In the genomic region with DNA sequence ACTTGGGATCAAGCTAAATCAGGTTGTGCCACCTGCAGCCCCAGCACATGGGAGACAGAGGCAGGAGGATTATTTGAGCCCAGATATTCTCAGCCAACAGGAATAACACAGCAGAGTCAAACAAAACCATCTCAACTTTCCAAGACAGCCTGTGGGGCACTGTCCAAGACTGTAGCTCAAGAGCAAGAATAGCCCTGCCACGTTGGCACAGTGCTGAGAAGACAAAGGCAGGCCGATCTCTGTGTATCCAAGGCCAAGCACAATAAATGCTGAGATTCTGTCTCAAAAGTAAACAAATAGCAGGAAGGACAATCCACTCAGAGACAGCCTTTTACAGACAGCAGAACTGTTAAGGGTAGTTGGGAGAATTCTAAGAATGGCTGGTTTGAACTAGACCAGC, we compare ENCODE assay signal across 10 mouse cellular contexts. TPM values are rescaled to one million over a fixed set of nuclear protein-coding genes. Genes with fewer than 3 reads are reported as not detected.
DNase-seq lines count a peak whose midpoint lies in the region; ATAC-seq and TF ChIP-seq lines count a peak whose summit lies in the region.
"Had no signal": no experiment of that assay in that cellular context is flagged by ENCODE, and none has a peak within 500 bp of the region (broad histone marks: within the 10 kb centered on the region; RNA-seq: fewer than 3 reads in every experiment).

No protein-coding gene starts in this region.

- no peak overlapping the region for H3K4me3 ChIP-seq in heart, embryonic 10.5 days
- H3K4me3 ChIP-seq in lung, embryonic 15.5 days, result no peak overlapping the region
- H3K4me3 ChIP-seq in lung, adult 2 months (replicated peaks; ENCODE audit: extremely low read depth, low read depth, low read length), result no peak overlapping the region
- H3K4me3 ChIP-seq in hindbrain, embryonic 12.5 days, result no peak overlapping the region
- H3K4me3 ChIP-seq in neural tube, embryonic 15.5 days (replicated peaks), result no peak overlapping the region

- no peak overlapping the region for H3K9ac ChIP-seq in lung, embryonic 15.5 days
- no peak overlapping the region for H3K9ac ChIP-seq in hindbrain, embryonic 12.5 days
- no peak overlapping the region for H3K9ac ChIP-seq in neural tube, embryonic 15.5 days (replicated peaks)

- peaks cover 26% of the 10 kb centered on the region for H3K4me1 ChIP-seq in heart, embryonic 10.5 days
- peaks cover 37% of the 10 kb centered on the region for H3K4me1 ChIP-seq in lung, embryonic 15.5 days
- peaks cover 24% of the 10 kb centered on the region for H3K4me1 ChIP-seq in lung, adult 2 months (ENCODE audit: control insufficient read depth, insufficient read depth, low read length)
- H3K4me1 ChIP-seq in hindbrain, embryonic 12.5 days, result peaks cover 39% of the 10 kb centered on the region
- peaks cover 26% of the 10 kb centered on the region for H3K4me1 ChIP-seq in neural tube, embryonic 15.5 days

- H3K36me3 ChIP-seq in heart, embryonic 10.5 days, result peaks cover 7% of the 10 kb centered on the region; the same call in 1 of the 2 replicates
- no peaks in the 10 kb centered on the region for H3K36me3 ChIP-seq in lung, embryonic 15.5 days
- no peaks in the 10 kb centered on the region; the same call in 1 of the 2 replicates for H3K36me3 ChIP-seq in hindbrain, embryonic 12.5 days
- H3K36me3 ChIP-seq in neural tube, embryonic 15.5 days, result no peaks in the 10 kb centered on the region

- ATAC-seq in lung, embryonic 15.5 days (ENCODE audit: borderline replicate concordance, extremely low read depth, low FRiP score, low TSS enrichment), result no peak
- no peak for ATAC-seq in hindbrain, embryonic 12.5 days (ENCODE audit: low FRiP score)
- ATAC-seq in neural tube, embryonic 15.5 days (ENCODE audit: low FRiP score), result no peak

- no peak for TF ChIP-seq CTCF in lung, adult 2 months (IDR thresholded peaks at IDR 0.05; ENCODE audit: insufficient read depth, low read length)

- 0 out of 2 replicates have a peak overlapping the region, but pooled peaks have one; percentile 59 for H3K27ac ChIP-seq in heart, embryonic 10.5 days
- H3K27ac ChIP-seq in lung, embryonic 15.5 days, result peak overlapping the region; percentile 52
- peak overlapping the region; percentile 40 for H3K27ac ChIP-seq in hindbrain, embryonic 12.5 days
- H3K27ac ChIP-seq in neural tube, embryonic 15.5 days (replicated peaks), result peak overlapping the region; percentile 56; the same call in 1 of the 2 replicates

- no peaks in the 10 kb centered on the region for H3K9me3 ChIP-seq in heart, embryonic 10.5 days
- no peaks in the 10 kb centered on the region for H3K9me3 ChIP-seq in lung, embryonic 15.5 days
- H3K9me3 ChIP-seq in hindbrain, embryonic 12.5 days (replicated peaks), result no peaks in the 10 kb centered on the region
- H3K9me3 ChIP-seq in neural tube, embryonic 15.5 days (replicated peaks), result no peaks in the 10 kb centered on the region

- no peak overlapping the region for H3K4me2 ChIP-seq in lung, embryonic 15.5 days
- H3K4me2 ChIP-seq in hindbrain, embryonic 12.5 days (replicated peaks), result no peak overlapping the region
- no peak overlapping the region for H3K4me2 ChIP-seq in neural tube, embryonic 15.5 days

- no peak for TF ChIP-seq POLR2A in lung, adult 2 months (IDR thresholded peaks at IDR 0.05; ENCODE audit: borderline replicate concordance, extremely low read depth, low read depth, low read length)

- DNase-seq in heart, embryonic 10.5 days (ENCODE audit: low spot score), result no peak
- no peak for DNase-seq in heart, postnatal 25 days (ENCODE audit: low spot score)
- no peak for DNase-seq in lung, adult 2 months
- no peak for DNase-seq in cerebellum, postnatal 25 days
- no peak for DNase-seq in gastrocnemius, postnatal 14 days
- DNase-seq: kidney, adult 11 months had no signal

- no peaks in the 10 kb centered on the region for H3K27me3 ChIP-seq in heart, embryonic 10.5 days (ENCODE audit: insufficient read depth, poor library complexity, severe bottlenecking)
- no peaks in the 10 kb centered on the region for H3K27me3 ChIP-seq in lung, embryonic 15.5 days
- no peaks in the 10 kb centered on the region for H3K27me3 ChIP-seq in hindbrain, embryonic 12.5 days
- no peaks in the 10 kb centered on the region for H3K27me3 ChIP-seq in neural tube, embryonic 15.5 days (replicated peaks)

- WGBS in heart, embryonic 10.5 days, result 71% methylated on average over 2 of the region's 2 CpGs
- 27% methylated on average over 2 of the region's 2 CpGs for WGBS in lung, embryonic 15.5 days
- 17% methylated on average over 2 of the region's 2 CpGs for WGBS in lung, adult 2 months
- WGBS in hindbrain, embryonic 12.5 days, result 59% methylated on average over 2 of the region's 2 CpGs
- WGBS in neural tube, embryonic 15.5 days, result 39% methylated on average over 2 of the region's 2 CpGs

- intact Hi-C loops in heart, postnatal 25 days (cut with DNase I), result no loop called here
- intact Hi-C loops in gastrocnemius, postnatal 14 days (cut with DNase I; ENCODE audit: low total_unique reads), result no loop called here

RNA-seq across cellular contexts. Expression of a gene that starts 10.1 kb away (rescaled TPM):
- polyA plus RNA-seq in heart, embryonic 10.5 days (2016; fragmentation: Nextera tagmentation; extraction: Ambion mirVana), result 5.4 and 5.5 TPM in 2 replicates
- total RNA-seq in heart, postnatal 25 days (2021), result 1 to 10 TPM; 3.4 to 4.2 TPM
- 6.6 and 7.1 TPM in 2 replicates for polyA plus RNA-seq in lung, embryonic 15.5 days (2015; fragmentation: Nextera tagmentation; extraction: Ambion mirVana)
- 5.1 and 5.5 TPM in 2 replicates for polyA plus RNA-seq in lung, adult 2 months (2012; rRNA removed)
- 5.9 and 6.2 TPM in 2 replicates for polyA plus RNA-seq in hindbrain, embryonic 12.5 days (2016; fragmentation: Nextera tagmentation; extraction: Ambion mirVana)
- polyA plus RNA-seq in neural tube, embryonic 15.5 days (2015; fragmentation: Nextera tagmentation; extraction: Ambion mirVana), result 4.4 and 5.3 TPM in 2 replicates
- 1 to 10 TPM; 2.4 to 3.1 TPM for total RNA-seq in gastrocnemius, postnatal 14 days (2021)

RNA-seq across cellular contexts. Expression of a gene that starts 11.1 kb away (rescaled TPM):
- polyA plus RNA-seq in heart, embryonic 10.5 days (2016; fragmentation: Nextera tagmentation; extraction: Ambion mirVana), result 17.0 and 17.3 TPM in 2 replicates
- total RNA-seq in heart, postnatal 25 days (2021), result 1 to 10 TPM; 5.6 to 7.5 TPM
- polyA plus RNA-seq in lung, embryonic 15.5 days (2015; fragmentation: Nextera tagmentation; extraction: Ambion mirVana), result 19.6 and 21.5 TPM in 2 replicates
- 19.9 and 21.9 TPM in 2 replicates for polyA plus RNA-seq in lung, adult 2 months (2012; rRNA removed)
- polyA plus RNA-seq in hindbrain, embryonic 12.5 days (2016; fragmentation: Nextera tagmentation; extraction: Ambion mirVana), result 40.2 and 41.6 TPM in 2 replicates
- polyA plus RNA-seq in neural tube, embryonic 15.5 days (2015; fragmentation: Nextera tagmentation; extraction: Ambion mirVana), result 51.4 and 58.8 TPM in 2 replicates
- total RNA-seq in gastrocnemius, postnatal 14 days (2021), result 10 to 100 TPM; 18.1 to 47.8 TPM

RNA-seq across cellular contexts. Expression of a gene that starts 44.5 kb away (rescaled TPM):
- polyA plus RNA-seq in heart, embryonic 10.5 days (2016; fragmentation: Nextera tagmentation; extraction: Ambion mirVana), result 34.4 and 46.6 TPM in 2 replicates
- 10 to 100 TPM; 78.1 to 81.2 TPM for total RNA-seq in heart, postnatal 25 days (2021)
- polyA plus RNA-seq in lung, embryonic 15.5 days (2015; fragmentation: Nextera tagmentation; extraction: Ambion mirVana), result 22.6 and 25.4 TPM in 2 replicates
- 14.7 and 23.8 TPM in 2 replicates for polyA plus RNA-seq in lung, adult 2 months (2012; rRNA removed)
- polyA plus RNA-seq in hindbrain, embryonic 12.5 days (2016; fragmentation: Nextera tagmentation; extraction: Ambion mirVana), result 34.5 and 35.1 TPM in 2 replicates
- 47.3 and 52.1 TPM in 2 replicates for polyA plus RNA-seq in neural tube, embryonic 15.5 days (2015; fragmentation: Nextera tagmentation; extraction: Ambion mirVana)
- 10 to 100 TPM; 41.3 to 43.2 TPM for total RNA-seq in gastrocnemius, postnatal 14 days (2021)

RNA-seq across cellular contexts. Expression of a gene that starts 52.1 kb away (rescaled TPM):
- not detected in 2 replicates for polyA plus RNA-seq in heart, embryonic 10.5 days (2016; fragmentation: Nextera tagmentation; extraction: Ambion mirVana)
- total RNA-seq in heart, postnatal 25 days (2021), result 1 to 10 TPM; 3.1 to 3.6 TPM
- polyA plus RNA-seq in lung, embryonic 15.5 days (2015; fragmentation: Nextera tagmentation; extraction: Ambion mirVana), result 2.2 TPM in 2 replicates
- 193 and 242 TPM in 2 replicates for polyA plus RNA-seq in lung, adult 2 months (2012; rRNA removed)
- 0.95 and 1.2 TPM in 2 replicates for polyA plus RNA-seq in hindbrain, embryonic 12.5 days (2016; fragmentation: Nextera tagmentation; extraction: Ambion mirVana)
- polyA plus RNA-seq in neural tube, embryonic 15.5 days (2015; fragmentation: Nextera tagmentation; extraction: Ambion mirVana), result 0.95 and 1.1 TPM in 2 replicates
- 1 to 10 TPM; 2.6 to 4.7 TPM for total RNA-seq in gastrocnemius, postnatal 14 days (2021)
- polyA plus RNA-seq: C2C12 had no signal

RNA-seq across cellular contexts. Expression of a gene that starts 58.4 kb away (rescaled TPM):
- polyA plus RNA-seq in heart, embryonic 10.5 days (2016; fragmentation: Nextera tagmentation; extraction: Ambion mirVana), result 41.2 and 50.5 TPM in 2 replicates
- total RNA-seq in heart, postnatal 25 days (2021), result 10 to 100 TPM; 47.7 to 49.6 TPM
- 32.3 and 33.5 TPM in 2 replicates for polyA plus RNA-seq in lung, embryonic 15.5 days (2015; fragmentation: Nextera tagmentation; extraction: Ambion mirVana)
- 170 and 173 TPM in 2 replicates for polyA plus RNA-seq in lung, adult 2 months (2012; rRNA removed)
- polyA plus RNA-seq in hindbrain, embryonic 12.5 days (2016; fragmentation: Nextera tagmentation; extraction: Ambion mirVana), result 62.6 and 72.8 TPM in 2 replicates
- 163 and 195 TPM in 2 replicates for polyA plus RNA-seq in neural tube, embryonic 15.5 days (2015; fragmentation: Nextera tagmentation; extraction: Ambion mirVana)
- 10 to 100 TPM; 44.1 to 49.3 TPM for total RNA-seq in gastrocnemius, postnatal 14 days (2021)
